Mouse (Mus musculus): ENCODE data around the gene AL731706.1.

DNA sequence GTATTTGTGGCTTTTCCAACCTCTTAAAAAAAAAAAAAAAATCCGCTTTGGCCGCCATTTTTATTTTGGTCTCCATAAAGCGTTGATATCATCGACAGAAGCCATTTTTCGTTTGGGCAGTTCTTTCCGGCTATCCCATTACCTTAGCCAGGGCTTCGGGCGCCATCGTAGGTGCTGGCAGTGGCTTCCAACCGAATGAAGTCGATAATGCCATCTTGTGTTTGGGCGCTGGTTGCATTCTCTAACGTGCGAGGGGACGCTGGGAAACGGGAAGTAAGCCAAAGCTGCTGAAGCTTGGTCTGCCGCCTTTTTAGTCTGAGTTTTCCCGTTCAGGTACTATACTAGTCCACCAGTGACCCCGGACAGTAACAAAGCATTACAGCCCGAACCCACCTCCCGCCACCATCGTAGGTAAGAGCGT is 772 bp upstream of the AL731706.1 start:
- TF ChIP-seq CTCF (IDR thresholded peaks at IDR 0.05; ENCODE audit: low read depth, low read length): no peak
- no peak for TF ChIP-seq POLR2A (IDR thresholded peaks at IDR 0.05; ENCODE audit: extremely low read depth, insufficient read depth, low read length)

Measured in liver, adult 2 months (tissue).